Mouse (Mus musculus) heart, embryonic 16.5 days (tissue): ENCODE results near the gene Sowahb. TPM values are rescaled to one million over a fixed set of nuclear protein-coding genes. Genes with fewer than 3 reads are reported as not detected.

Experiments
- ATAC-seq: fragments of 200-750 bp; cut with Nextera tagmentation; replicated peaks from 2 replicates; pipeline ENCODE4 v1.8.0; 2017; ENCODE audit warnings: moderate number of reproducible peaks; ENCODE audit not compliant: insufficient read depth, low FRiP score; ENCODE audit errors: extremely low read depth
- H3K27ac ChIP-seq: fragments of 300-500 bp; sonication (generic); 2 replicates; pipeline ENCODE4 v1.5.1; 2014; ENCODE audit warnings: mild to moderate bottlenecking, low read length, control low read depth, moderate library complexity
- H3K27me3 ChIP-seq: fragments of 300-500 bp; sonication (generic); 2 replicates; pipeline ENCODE4 v1.6.1; 2014; ENCODE audit warnings: low read length, mixed read lengths; ENCODE audit not compliant: control insufficient read depth, insufficient read depth
- H3K36me3 ChIP-seq: fragments of 300-500 bp; sonication (generic); 2 replicates; pipeline ENCODE4 v1.6.1; 2014; ENCODE audit not compliant: control insufficient read depth, insufficient read depth
- H3K4me1 ChIP-seq: fragments of 300-500 bp; sonication (generic); 2 replicates; pipeline ENCODE4 v1.6.1; 2014; ENCODE audit warnings: low read length, mixed read lengths; ENCODE audit not compliant: control insufficient read depth, insufficient read depth
- H3K4me2 ChIP-seq: fragments of 300-500 bp; sonication (generic); 2 replicates; pipeline ENCODE4 v1.6.1; 2014; ENCODE audit warnings: low read depth, mild to moderate bottlenecking, control low read depth, low read length
- H3K4me3 ChIP-seq: fragments of 300-500 bp; sonication (generic); 2 replicates; pipeline ENCODE4 v1.5.1; 2014; ENCODE audit warnings: mild to moderate bottlenecking, control low read depth, low read length
- H3K9ac ChIP-seq: fragments of 300-500 bp; sonication (generic); 2 replicates; pipeline ENCODE4 v1.6.1; 2014; ENCODE audit warnings: low read length, control low read depth
- H3K9me3 ChIP-seq: fragments of 300-500 bp; sonication (generic); replicated peaks from 2 replicates; pipeline ENCODE4 v1.6.1; 2016; ENCODE audit warnings: low read length; ENCODE audit not compliant: control insufficient read depth
- WGBS: fragments of 180-500 bp; shearing (Covaris S2); extraction: QIAGEN DNeasy Blood & Tissue Kit; methylation state at CpG from one replicate; pipeline ENCODE4 v1.1.7; 2014; 5-methylcytosine and 5-hydroxymethylcytosine counted together
- polyA plus RNA-seq: library from polyadenylated mRNA; unstranded; fragments of >200 nt; fragmentation: Nextera tagmentation; extraction: Ambion mirVana; gene quantifications from 2 replicates; pipeline ENCODE4 v1.2.1, GENCODE M21; 2015

Sowahb gene
- polyA plus RNA-seq, 1 experiment from 2014 or later = 0.12 TPM

DNA sequence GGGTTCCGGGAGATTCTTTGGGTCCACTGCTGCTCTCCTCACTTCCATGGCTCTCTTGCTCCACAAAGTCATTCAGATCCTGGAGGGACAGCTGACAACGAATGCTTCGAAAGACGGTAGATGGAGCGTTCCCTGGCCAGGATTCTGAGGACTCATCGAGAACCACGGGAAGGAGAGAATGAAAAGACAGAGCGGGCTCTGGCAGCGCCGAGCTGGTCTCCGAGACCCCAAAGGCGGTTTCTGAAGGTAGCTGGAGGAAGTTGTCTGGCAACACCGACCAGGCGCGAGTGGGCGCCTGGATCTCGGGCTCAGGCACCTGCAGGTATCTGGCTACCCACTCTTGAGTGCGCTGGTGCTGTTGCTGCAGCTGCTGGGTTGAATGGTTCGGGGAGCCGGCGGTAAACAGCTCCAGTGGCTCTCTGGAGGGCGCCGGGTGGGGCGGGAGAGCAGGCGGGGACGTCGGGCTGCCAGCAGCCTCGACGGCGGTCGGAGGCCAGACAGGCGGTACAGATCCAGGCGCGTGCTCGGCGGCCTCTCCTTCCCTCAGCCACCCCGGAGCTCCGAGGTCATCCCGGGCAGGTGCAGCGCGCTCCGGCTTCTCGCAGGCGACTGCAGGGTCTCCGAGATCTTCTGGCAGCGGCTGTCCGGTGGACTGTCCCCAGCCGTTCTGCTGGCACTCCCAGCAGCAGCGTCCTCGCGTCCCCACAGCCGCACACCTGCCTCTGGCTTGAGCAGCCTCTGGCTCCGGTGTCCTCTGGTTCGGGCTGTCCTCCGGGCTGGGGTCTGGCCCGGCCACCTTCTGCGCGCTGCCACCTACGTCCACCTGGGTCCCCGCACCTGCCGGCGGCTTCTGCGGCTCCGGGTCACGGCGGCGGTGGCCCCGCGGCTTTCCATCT is 886 bp downstream of the Sowahb start:
- peak overlapping the region; percentile 98 for H3K4me2 ChIP-seq
- peaks cover 12% of the 10 kb centered on the region for H3K4me1 ChIP-seq
- 3% methylated on average over 69 of the region's 69 CpGs for WGBS
- ATAC-seq = no peak
- H3K27me3 ChIP-seq = peaks cover 57% of the 10 kb centered on the region
- peak overlapping the region; percentile 66 for H3K9ac ChIP-seq
- no peak overlapping the region for H3K27ac ChIP-seq
- peak overlapping the region; percentile 66 for H3K4me3 ChIP-seq
- H3K9me3 ChIP-seq = no peaks in the 10 kb centered on the region
- no peaks in the 10 kb centered on the region for H3K36me3 ChIP-seq

DNA sequence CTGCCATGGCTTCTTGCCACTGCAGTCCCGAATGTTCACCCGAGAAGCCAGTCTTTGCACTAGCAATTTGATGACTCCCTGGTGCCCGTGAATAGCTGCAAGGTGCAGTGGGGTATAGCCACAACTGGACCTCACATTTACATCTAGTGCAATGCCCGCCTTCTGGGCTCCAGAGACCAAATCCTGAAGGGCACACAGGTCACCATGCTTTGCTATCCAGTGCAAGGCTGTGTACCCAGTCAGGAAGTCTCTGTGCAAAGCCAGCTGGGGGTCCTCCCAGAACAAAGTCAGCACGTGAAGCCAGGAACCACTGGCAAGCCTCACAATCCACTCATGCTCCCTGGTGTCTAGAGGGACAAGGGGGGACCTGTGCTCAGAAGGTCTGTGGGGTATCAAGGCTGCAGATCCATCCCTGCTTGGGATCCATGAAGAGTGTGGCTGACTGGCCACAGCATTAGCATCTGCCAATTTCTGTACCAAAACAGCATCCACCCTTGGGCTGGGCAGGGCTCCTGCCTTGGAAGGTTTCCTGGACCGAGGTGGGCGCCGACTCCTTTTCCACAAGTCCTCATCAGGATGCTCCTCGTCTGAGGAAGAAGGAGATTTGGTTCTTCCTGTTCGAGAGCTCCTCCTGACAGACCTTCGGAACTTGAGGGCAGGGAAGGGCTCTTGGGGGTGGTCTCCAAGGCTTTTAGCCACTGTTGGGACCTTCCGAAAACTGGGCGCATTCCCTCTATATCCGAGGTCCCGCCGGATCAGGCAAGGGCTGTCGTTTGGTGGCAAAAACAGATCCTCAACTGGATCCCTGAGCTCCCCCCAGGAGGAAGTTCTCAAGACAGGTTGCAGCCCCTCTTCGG is 1.8 kb downstream of the Sowahb start:
- H3K4me1 ChIP-seq = peaks cover 12% of the 10 kb centered on the region
- H3K27me3 ChIP-seq = peaks cover 48% of the 10 kb centered on the region
- H3K36me3 ChIP-seq = no peaks in the 10 kb centered on the region
- no peak for ATAC-seq
- 45% methylated on average over 18 of the region's 18 CpGs for WGBS
- H3K4me2 ChIP-seq = peak overlapping the region; percentile 98; the same call in 1 of the 2 replicates
- no peak overlapping the region for H3K4me3 ChIP-seq
- no peaks in the 10 kb centered on the region for H3K9me3 ChIP-seq
- no peak overlapping the region for H3K9ac ChIP-seq
- H3K27ac ChIP-seq = no peak overlapping the region

DNA sequence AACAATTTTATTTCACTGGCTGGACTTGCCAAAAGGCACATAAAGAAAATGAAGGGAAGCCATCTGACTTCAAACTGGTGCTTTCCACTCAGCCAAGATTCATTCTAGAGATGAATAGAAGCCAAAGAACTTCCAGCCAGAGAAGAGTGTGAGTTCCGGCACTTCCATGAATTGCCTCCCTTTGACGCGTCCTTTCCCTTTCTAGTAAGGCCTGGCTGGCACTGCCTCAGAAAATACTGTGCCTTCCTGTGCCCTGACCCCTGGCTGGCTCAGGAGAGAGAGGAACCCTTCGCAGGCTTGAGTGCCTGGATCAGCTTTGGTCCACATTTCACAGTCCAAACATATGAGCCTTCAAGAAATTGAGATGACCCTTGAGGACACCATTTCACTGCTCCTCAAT is 2.8 kb downstream of the Sowahb start:
- WGBS = 70% methylated on average over 4 of the region's 4 CpGs
- H3K27me3 ChIP-seq = peaks cover 42% of the 10 kb centered on the region
- H3K9me3 ChIP-seq = no peaks in the 10 kb centered on the region
- no peak overlapping the region for H3K4me2 ChIP-seq
- no peak overlapping the region for H3K27ac ChIP-seq
- no peaks in the 10 kb centered on the region for H3K36me3 ChIP-seq
- H3K4me1 ChIP-seq = peaks cover 12% of the 10 kb centered on the region
- ATAC-seq = no peak
- H3K4me3 ChIP-seq = no peak overlapping the region
- H3K9ac ChIP-seq = no peak overlapping the region

DNA sequence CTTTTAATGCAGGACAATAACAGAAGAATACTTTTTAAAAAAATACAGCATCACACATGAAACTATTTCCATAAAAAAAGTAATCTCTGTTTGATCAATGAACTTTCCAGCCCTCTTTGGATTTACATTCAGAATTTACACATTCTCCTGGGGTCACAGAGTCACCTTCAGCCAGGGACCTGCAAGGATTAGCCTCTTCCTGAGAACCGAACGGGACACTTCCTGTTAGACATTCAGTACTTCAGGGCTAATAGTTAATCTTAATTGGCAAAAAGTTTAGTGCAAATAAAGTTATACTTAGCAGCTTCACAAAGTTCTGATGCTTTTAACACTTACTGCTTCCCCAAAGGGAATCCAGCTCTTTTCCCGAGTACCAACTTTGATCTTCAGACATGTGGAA is 3.5 kb downstream of the Sowahb start:
- H3K4me3 ChIP-seq = no peak overlapping the region
- H3K4me2 ChIP-seq = no peak overlapping the region
- H3K9ac ChIP-seq = no peak overlapping the region
- 47% methylated on average over 3 of the region's 3 CpGs for WGBS
- no peak overlapping the region for H3K27ac ChIP-seq
- H3K27me3 ChIP-seq = peaks cover 35% of the 10 kb centered on the region
- no peak for ATAC-seq
- no peaks in the 10 kb centered on the region for H3K36me3 ChIP-seq
- no peaks in the 10 kb centered on the region for H3K9me3 ChIP-seq
- H3K4me1 ChIP-seq = peaks cover 12% of the 10 kb centered on the region

DNA sequence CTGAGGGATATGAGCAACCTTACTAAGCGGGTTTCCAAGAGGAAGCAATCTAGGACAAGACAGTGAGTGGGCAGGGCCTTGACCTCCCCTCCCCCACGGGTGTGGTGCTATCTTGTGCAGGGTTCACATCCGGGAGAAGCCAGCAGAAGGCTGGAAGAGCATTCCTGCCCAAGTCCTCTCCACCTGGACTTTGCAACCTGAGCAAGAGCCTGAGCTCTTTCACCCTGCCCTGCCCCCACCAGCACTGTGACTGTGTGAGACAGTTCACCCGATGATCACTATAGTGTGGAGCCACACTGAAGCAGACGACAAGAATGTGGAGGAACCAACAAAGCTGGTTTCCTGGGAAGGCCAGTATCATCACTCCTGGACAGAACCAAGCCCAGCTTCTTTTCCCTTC is 4.7 kb downstream of the Sowahb start:
- 45% methylated on average over 5 of the region's 5 CpGs for WGBS
- H3K27me3 ChIP-seq = peaks cover 25% of the 10 kb centered on the region
- H3K4me1 ChIP-seq = peaks cover 8% of the 10 kb centered on the region
- H3K9me3 ChIP-seq = no peaks in the 10 kb centered on the region
- no peak for ATAC-seq
- no peak overlapping the region for H3K9ac ChIP-seq
- no peak overlapping the region for H3K4me2 ChIP-seq
- no peak overlapping the region for H3K27ac ChIP-seq
- H3K4me3 ChIP-seq = no peak overlapping the region
- no peaks in the 10 kb centered on the region for H3K36me3 ChIP-seq

DNA sequence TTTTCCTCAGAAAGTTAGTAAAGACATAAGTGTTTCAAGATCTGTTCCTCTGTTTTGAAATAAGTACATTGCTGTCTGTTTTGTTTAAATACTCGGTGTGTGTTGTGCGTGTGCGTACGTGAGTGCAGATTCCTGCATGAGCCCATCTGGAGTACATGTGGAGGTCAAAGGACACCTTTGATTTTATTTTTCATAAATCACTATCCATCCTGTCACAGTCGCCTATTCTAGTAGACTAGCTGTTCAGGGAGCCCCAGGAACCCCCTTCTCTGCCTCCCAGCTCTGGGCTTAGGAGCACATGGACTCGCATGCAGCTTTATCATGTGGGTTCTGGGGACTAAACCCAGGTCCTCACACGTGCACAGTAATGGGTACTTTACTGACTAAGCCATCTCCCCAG is 8.6 kb downstream of the Sowahb start:
- Histone ChIP-seq H3K36me3 (no peaks in the 10 kb centered on the region), H3K4me2 (no peak overlapping the region)

DNA sequence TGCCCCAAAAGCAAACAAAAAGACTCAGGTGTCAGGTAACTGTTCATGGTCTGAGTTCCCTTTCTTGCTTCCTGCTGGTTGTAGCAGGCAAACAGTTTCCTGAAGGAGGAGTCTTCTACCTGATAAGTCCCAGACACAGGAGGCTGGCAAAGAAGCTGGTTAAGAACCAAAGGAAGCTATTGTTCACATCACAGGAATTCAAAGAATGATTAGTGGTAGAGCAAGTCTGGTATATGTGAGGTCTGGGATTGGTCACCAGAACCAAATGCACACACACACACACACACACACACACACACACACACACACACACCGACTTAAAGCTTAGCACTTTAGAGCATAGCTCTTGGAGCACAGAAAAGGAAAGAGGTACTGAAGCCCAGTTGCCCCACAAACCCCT is 9.5 kb downstream of the Sowahb start:
- H3K9me3 ChIP-seq = no peaks in the 10 kb centered on the region
- ATAC-seq = no peak
- WGBS = 17% methylated on average over 1 of the region's 1 CpGs

More for the DNA sequence above, 8.6 kb downstream of the Sowahb start:
- ATAC-seq = no peak
- Histone ChIP-seq H3K27ac (no peak overlapping the region), H3K4me1 (no peaks in the 10 kb centered on the region), H3K9me3 (no peaks in the 10 kb centered on the region), H3K4me3 (no peak overlapping the region), H3K27me3 (no peaks in the 10 kb centered on the region), H3K9ac (no peak overlapping the region)
- WGBS = 76% methylated on average over 7 of the region's 7 CpGs

DNA sequence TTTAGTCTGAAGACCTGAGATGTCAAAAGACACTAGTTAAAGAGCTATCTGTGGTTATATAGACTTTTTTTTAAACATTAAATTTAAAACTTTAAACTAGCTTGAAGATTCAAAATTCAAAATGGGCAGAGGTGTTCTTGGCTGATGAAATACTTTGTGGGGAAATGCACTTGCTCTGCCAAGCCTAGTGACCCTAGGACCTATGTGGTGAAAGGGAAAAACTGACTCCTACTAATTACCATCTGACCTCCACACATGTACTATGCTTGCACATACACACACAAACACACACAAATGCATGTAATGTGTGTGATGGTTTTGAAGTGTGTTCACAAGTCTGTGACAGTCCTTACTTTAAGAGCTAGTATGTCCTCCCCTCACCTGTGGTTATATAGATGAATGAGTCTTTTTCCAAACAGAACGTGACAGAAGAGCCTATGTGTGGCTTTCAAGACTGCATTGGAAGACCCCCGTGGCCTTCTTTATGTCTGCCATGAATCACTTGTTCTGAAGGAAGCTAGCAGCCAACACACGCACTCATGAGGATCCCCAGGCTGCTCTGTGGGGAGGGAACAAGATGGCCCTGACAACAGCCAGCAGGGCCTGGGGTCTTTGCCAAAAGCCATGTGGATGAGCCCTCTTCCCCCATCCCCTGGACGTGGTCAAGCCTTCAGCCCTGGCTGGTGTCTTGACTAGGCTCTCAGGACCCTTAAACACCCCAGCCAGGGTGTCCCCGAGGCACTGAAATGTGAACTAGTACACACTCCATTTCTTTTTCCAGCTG is 11.5 kb downstream of the Sowahb start:
- H3K27me3 ChIP-seq = no peaks in the 10 kb centered on the region
- no peak overlapping the region for H3K4me3 ChIP-seq
- no peak overlapping the region for H3K9ac ChIP-seq
- no peaks in the 10 kb centered on the region for H3K36me3 ChIP-seq
- no peak overlapping the region for H3K4me2 ChIP-seq
- 81% methylated on average over 5 of the region's 5 CpGs for WGBS
- H3K9me3 ChIP-seq = no peaks in the 10 kb centered on the region
- H3K27ac ChIP-seq = no peak overlapping the region
- no peak for ATAC-seq
- H3K4me1 ChIP-seq = no peaks in the 10 kb centered on the region

More for the DNA sequence above, 9.5 kb downstream of the Sowahb start:
- Histone ChIP-seq H3K27me3 (no peaks in the 10 kb centered on the region), H3K36me3 (no peaks in the 10 kb centered on the region), H3K4me2 (no peak overlapping the region), H3K4me1 (no peaks in the 10 kb centered on the region), H3K27ac (no peak overlapping the region), H3K9ac (no peak overlapping the region), H3K4me3 (no peak overlapping the region)
